Mouse (Mus musculus) cortical plate, adult 2 months (tissue): Measurements from ENCODE around the gene Fam83g. TPM values are rescaled to one million over a fixed set of nuclear protein-coding genes. Genes with fewer than 3 reads are reported as not detected.
A peak's percentile ranks its signal among the peaks of the same experiment; 100 is the strongest.

Experiments used
- H3K27ac ChIP-seq: fragments of 200-500 bp; 2 replicates; pipeline ENCODE4 v1.5.1; 2012; ENCODE audit warnings: low read length, control low read depth, inconsistent platforms; ENCODE audit not compliant: insufficient read depth
- H3K4me1 ChIP-seq: fragments of 200-500 bp; 2 replicates; pipeline ENCODE4 v1.6.1; 2011; ENCODE audit warnings: low read length; ENCODE audit not compliant: control insufficient read depth, insufficient read depth
- H3K4me3 ChIP-seq: fragments of 200-500 bp; 2 replicates; pipeline ENCODE4 v1.5.1; 2011; ENCODE audit warnings: mild to moderate bottlenecking, low read length, control low read depth; ENCODE audit not compliant: insufficient read depth
- CTCF ChIP-seq: fragments of 200-500 bp; IDR thresholded peaks from 2 replicates; pipeline ENCODE4 v1.5.1; 2011; ENCODE audit warnings: mild to moderate bottlenecking, control low read depth, low read length; ENCODE audit not compliant: insufficient read depth; ENCODE audit errors: extremely low read depth
- POLR2A ChIP-seq: fragments of 200-500 bp; IDR thresholded peaks from 2 replicates; pipeline ENCODE4 v1.6.1; 2011; ENCODE audit warnings: mild to moderate bottlenecking, low read length, control low read depth; ENCODE audit not compliant: insufficient read depth; ENCODE audit errors: extremely low read depth
- polyA plus RNA-seq: library from polyadenylated mRNA; depleted of rRNA; stranded (reverse); fragments of >200 nt; gene quantifications from 2 replicates; pipeline ENCODE4 v1.2.3, GENCODE M21; 2012

Gene Fam83g
- polyA plus RNA-seq, 1 experiment: 0.04 TPM

DNA sequence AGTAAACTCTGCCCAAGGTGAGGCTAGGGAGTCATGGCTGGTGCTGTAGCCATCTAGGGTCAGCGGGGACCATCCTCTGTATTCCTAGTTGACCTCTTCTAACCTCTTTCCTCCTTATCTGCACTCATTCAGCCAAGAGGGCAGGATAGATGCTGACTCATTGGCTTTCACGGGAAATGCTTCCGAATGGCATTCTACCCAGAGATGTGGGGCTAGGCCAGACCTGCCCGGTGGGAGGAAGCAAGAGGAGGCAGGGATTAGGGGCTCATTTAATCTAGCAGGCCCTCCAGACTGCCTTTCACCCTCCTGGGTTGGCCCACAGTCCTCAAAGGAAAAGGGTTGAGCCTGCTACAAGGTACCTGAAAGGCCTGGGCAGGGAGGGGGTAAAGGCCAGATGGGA is 22.3 kb downstream of the Fam83g start:
- no peak for TF ChIP-seq CTCF
- no peak for TF ChIP-seq POLR2A
- no peak overlapping the region for H3K27ac ChIP-seq
- no peaks in the 10 kb centered on the region for H3K4me1 ChIP-seq
- H3K4me3 ChIP-seq: no peak overlapping the region

GRCm38 (mm10) chr11:61708928-61709327 is 25.0 kb downstream of the Fam83g start:
- H3K27ac ChIP-seq: no peak overlapping the region
- no peak overlapping the region for H3K4me3 ChIP-seq
- TF ChIP-seq POLR2A (no peak), CTCF (no peak)
- no peaks in the 10 kb centered on the region for H3K4me1 ChIP-seq

DNA sequence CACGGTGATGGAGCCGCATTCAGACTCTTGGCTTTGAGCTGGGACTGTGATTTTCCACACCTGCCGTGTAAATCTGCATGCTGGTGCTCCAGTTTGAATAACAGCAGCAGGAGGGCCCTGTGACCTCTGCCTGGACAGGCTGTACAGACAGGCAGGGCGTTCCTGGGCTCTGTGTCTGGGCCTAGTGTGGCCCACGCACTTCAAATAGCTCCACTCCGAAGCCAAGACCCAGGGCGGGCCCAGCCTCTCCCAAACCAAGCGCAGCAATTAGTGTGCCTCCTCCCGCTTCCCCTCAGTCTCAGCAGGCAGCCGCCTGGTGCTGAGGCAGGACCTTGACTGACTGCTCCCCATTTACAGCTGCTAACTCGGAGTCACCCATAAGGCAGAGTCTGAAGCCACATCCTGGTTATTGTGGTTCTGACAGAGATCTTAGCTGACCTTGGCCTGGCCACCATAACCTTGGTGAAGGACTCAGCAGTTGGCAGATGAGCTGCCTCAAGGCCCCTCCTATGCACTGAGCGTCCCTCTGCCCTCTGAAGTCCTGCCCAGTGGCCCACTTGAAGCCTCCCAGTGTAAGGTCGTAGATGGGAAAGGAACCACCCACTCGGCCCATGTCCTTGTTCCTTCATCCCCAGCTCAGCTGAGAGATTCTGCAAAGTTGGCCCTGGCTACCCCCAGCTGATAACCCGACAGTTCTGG is 29.4 kb downstream of the Fam83g start:
- Histone ChIP-seq H3K4me3 (no peak overlapping the region), H3K27ac (no peak overlapping the region), H3K4me1 (no peaks in the 10 kb centered on the region)
- TF ChIP-seq POLR2A (no peak), CTCF (no peak)

DNA sequence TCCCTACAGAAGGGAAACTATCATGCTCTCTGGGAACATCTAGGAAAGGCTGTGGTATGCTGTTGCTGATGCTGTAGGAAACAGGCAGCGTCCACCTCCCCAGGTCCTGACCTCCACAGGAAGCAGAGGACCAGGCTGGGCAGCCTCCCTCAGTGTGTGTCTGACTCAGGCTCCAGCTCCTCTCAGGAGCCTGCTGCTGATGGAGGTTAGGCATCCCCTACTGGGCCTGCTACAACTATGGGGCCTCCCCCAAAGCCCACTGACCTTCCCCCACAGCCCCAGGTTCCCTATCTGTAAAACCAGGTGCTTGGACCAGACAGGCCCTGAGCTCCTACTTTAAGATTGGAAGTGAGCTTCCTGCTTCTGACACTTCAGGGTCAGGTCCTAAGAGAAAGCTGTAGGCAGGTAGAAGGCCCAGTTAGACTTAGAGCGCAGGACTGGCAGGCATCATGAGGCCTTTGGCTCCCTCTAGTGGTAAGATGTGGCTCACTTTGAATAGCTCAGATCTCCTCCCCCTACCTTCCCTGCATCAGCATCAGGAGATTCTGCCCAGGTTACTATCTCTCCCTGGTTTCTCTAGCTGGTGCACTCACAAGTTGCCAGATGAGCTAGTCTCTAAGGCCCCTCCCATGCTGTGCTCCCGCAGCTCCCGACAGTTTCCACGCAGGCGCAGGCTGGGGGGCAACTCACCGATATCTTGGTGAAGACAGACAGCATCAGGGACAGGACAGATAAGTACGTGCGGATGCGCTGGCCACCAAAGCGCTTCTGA is 30.6 kb downstream of the Fam83g start:
- no peaks in the 10 kb centered on the region for H3K4me1 ChIP-seq
- no peak overlapping the region for H3K4me3 ChIP-seq
- no peak overlapping the region for H3K27ac ChIP-seq
- TF ChIP-seq CTCF (peak; percentile 99), POLR2A (no peak)

GRCm38 (mm10) chr11:61715130-61715529 is 31.2 kb downstream of the Fam83g start:
- H3K27ac ChIP-seq: no peak overlapping the region
- TF ChIP-seq CTCF (no peak), POLR2A (no peak)
- no peaks in the 10 kb centered on the region for H3K4me1 ChIP-seq
- H3K4me3 ChIP-seq: no peak overlapping the region

- Histone ChIP-seq H3K4me3 (no peak overlapping the region), H3K27ac (no peak overlapping the region), H3K4me1 (no peaks in the 10 kb centered on the region)
- TF ChIP-seq CTCF (no peak), POLR2A (no peak)
Measured at GRCm38 (mm10) chr11:61717990-61718389, 34.1 kb downstream of the Fam83g start.

GRCm38 (mm10) chr11:61719387-61719786 is 35.5 kb downstream of the Fam83g start:
- Histone ChIP-seq H3K4me1 (no peaks in the 10 kb centered on the region), H3K4me3 (no peak overlapping the region)
- TF ChIP-seq CTCF: no peak
- no peak for TF ChIP-seq POLR2A

DNA sequence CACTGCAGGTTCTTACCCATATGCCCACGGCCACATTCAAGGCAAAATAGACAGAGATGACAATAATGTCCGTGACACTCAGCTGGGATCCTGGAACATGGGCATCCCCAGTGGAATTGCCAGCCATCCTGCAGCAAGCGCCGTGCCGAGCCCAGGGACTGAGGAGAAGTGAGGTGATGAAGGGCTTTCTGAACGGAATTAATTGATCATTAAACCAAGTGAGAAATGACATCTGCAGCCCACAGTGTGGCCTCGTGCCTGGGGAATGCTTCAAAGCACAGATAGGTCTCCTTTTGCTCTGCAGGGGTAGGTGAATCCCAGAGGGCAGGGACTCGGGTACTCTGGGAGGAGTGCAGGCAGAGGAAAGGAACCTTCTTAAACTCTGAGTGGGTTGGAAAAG is 35.9 kb downstream of the Fam83g start:
- no peak overlapping the region for H3K27ac ChIP-seq
- TF ChIP-seq POLR2A (no peak), CTCF (no peak)
- no peak overlapping the region for H3K4me3 ChIP-seq
- no peaks in the 10 kb centered on the region for H3K4me1 ChIP-seq

More at GRCm38 (mm10) chr11:61719387-61719786, 35.5 kb downstream of the Fam83g start:
- H3K27ac ChIP-seq: no peak overlapping the region

GRCm38 (mm10) chr11:61720636-61721035 is 36.7 kb downstream of the Fam83g start, which contains the start of gene Slc5a10:
TSS of gene Slc5a10 (minus strand) at chr11:61720826.
- no peak within 1 kb of the TSS for H3K4me3 ChIP-seq
- H3K4me1 ChIP-seq: no peaks in the 10 kb centered on the region
- TF ChIP-seq CTCF (no peak), POLR2A (no peak)
- no peak within 1 kb of the TSS for H3K27ac ChIP-seq

GRCm38 (mm10) chr11:61722077-61722476 is 38.2 kb downstream of the Fam83g start:
- no peaks in the 10 kb centered on the region for H3K4me1 ChIP-seq
- TF ChIP-seq CTCF (no peak), POLR2A (no peak)
- no peak overlapping the region for H3K27ac ChIP-seq
- H3K4me3 ChIP-seq: no peak overlapping the region
